Mouse (Mus musculus): ENCODE measurements around the gene Rag2.

Rag2 gene

GRCm38 (mm10) chr2:101624526-101624925 lies at the start of gene Rag2:
TSS of gene Rag2 (plus strand) at chr2:101624718.
- no peak for DNase-seq

DNA sequence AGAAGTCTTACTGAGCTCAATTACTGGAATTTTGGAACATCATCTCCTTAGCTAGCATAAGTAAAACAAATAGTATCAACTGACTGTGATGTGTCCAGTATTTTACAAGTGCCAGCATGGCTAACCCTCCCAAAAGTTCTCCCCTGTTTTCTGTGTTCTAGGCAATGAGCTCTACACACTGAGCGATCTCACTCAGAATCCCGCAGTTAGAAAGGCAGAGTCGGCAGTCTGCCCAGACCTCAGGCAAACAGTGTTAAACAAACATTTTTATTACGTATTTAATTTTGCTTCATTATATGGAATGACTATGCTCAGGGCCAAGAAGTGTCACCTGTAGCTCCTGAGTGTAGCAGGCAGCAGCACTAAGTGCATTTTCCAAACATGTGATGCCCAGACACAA lies 47.3 kb upstream of the Rag2 start:
- DNase-seq, result peak; percentile 52

- peak; percentile 21 for DNase-seq
These were observed 44.5 kb upstream of the Rag2 start for GRCm38 (mm10) chr2:101580027-101580426.

DNA sequence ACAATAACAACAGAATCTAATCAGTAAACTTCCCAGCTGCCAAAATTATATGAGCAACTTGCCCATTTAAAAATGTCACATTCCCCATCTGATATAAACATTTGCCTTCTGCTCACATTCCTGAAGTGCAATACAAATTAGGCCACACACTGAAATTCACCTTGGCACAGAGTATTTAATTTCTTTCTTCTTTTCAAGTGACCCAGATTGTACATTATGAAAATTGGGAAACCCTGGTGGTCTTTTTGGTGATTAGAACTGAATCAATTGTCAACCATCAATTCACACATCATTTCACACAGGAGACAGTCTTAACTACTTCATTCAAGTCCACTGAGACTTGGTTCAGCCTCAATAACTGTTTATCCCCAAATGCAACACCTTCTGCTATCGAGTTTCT lies 44.1 kb upstream of the Rag2 start:
- no peak for DNase-seq

DNA sequence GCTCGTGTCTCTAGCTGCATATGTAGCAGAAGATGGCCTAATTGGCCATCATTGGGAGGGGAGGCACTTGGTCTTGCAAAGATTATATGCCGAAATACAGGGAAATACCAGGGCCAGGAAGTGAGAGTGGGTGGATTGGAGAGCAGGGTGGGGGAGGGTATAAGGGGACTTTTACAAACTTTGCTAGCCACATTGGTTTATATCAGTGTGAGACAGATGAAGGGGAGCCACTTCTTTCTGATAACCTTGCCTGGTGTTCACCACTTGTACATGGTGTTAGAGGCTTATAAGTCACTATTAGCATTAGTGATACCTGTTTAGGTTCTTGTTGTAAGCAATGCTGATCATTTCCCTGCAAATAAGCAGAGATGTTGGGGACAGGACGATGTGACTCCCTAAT lies 43.5 kb upstream of the Rag2 start:
- peak; percentile 39 for DNase-seq

- peak; percentile 80 for DNase-seq
These were observed 43.1 kb upstream of the Rag2 start for GRCm38 (mm10) chr2:101581418-101581817.

DNA sequence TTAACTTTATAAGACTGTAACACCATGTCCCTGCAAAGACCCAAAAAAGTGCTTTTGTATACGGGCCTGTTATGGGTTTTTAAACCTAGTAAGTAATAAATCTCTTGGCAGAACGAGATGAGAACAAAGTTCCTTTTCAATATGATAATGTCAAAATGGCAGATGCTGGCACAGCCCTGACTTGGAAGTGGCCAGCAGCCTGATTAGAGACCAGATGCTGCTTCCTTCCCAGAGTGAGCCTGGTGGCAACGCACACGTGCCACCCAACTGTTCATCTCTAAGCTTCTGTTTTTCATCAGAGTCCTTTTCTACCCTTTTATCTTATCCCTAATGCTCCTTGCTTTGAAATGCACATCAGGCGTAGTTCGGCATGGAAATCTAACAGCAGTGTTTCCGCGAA lies 33.2 kb upstream of the Rag2 start:
- peak; percentile 27 for DNase-seq

DNA sequence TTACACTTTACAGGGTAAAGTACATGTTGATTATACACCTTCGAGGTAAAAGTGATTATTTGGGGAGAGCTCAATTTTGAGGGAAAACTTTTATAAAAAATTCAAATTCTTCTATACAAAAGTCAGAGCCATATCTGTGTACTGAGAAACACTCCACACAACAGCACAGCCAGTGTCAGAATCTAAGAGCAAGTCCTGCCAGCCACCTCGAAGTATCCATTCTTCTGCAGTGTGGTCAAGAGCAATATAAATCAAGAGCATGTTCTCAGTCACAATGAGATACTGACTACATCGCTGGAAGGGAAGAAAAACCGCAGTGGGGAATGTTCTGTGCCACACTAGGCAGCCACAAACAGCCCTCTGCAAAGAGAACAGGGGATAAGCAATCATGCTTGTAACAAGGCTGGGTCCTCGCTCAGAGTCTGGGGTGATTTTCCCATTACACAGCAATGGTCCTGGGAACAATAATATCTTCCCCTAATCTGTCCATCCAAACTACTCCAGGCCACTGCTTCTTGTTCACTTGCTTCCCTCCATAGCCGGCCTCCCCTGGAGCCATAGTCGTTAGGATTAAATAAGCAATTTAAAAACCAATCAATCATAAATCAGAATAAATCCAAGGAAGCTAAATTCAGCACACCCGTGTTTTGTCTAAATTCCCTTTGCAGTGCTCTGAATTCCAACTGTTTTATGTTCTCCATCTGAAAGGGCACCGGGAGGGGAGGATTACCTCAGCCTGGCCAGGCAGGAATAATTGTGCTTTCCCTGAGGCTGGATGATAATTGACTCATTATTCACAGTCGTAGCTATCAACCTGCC lies 32.3 kb upstream of the Rag2 start:
- peak; percentile 40 for DNase-seq

DNA sequence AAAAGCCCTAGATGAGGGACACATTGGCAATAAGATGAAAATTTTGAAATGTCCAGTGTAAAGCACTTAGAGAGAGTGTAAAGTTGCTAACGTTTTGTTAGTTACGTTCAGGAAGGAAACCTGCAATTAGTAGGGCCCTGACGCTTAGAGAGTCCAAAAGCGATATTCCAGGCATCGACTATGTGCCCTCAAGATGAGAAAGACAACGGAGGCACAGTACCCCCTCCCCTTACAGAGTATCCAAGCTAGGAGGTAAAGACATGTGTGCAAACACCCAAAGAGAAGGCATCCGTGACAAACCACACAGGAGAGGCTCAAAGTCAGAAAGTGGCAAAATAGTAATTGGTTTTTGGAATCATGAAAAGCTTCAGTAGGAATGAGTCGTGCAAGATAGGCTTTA lies 31.6 kb upstream of the Rag2 start:
- DNase-seq, result peak; percentile 16

- DNase-seq, result peak; percentile 68
These were observed 29.8 kb upstream of the Rag2 start for GRCm38 (mm10) chr2:101594681-101595080.

- no peak for DNase-seq
These were observed 27.3 kb upstream of the Rag2 start for GRCm38 (mm10) chr2:101597186-101597585.

DNA sequence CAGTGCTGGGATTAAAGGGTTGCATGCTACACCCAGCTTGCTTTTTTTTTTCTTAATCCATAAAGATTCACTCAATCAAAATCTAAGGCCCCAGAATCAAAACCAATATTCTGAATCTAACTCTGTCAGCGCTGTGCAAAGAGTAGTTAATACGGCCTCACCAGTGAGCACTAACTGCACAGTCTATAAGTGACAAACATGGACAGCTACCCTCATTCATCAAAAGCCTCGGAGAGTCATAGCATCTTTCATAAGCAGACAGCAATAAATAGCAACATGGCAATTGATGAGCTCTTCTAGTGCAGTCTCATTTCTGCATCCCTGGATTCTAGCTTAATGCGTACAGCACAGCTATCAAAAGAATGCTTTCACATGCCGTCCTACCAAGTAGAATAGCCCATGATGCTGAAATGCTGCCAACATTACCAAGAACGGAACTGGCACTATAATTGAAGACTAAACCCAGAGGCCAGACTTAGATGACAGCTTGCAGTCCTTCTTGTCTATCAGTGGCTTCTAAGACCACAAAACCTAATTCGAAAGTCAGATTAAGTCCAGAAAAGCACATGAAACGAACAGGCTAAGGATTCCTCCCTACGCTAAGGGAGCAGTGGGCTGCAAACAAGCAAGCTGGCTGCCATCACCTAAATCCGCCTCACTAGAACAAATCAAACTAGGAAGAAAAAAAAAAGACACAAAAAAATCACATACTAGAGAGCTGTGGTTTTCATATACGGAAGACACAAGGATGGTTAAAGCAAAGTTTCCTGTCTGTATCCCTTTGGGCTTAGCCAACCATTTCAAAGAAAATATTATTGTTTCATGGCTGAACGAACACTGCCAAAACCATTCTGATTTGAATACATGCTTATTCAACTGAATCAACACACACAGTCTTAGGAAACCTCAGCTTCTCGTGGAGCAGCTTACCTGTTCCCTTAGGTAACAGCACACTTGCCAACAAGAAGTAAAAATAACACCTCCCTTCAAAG lies 26.0 kb upstream of the Rag2 start:
- peak; percentile 85 for DNase-seq

- DNase-seq, result peak; percentile 92
These were observed 23.8 kb upstream of the Rag2 start for GRCm38 (mm10) chr2:101600703-101601102.

DNA sequence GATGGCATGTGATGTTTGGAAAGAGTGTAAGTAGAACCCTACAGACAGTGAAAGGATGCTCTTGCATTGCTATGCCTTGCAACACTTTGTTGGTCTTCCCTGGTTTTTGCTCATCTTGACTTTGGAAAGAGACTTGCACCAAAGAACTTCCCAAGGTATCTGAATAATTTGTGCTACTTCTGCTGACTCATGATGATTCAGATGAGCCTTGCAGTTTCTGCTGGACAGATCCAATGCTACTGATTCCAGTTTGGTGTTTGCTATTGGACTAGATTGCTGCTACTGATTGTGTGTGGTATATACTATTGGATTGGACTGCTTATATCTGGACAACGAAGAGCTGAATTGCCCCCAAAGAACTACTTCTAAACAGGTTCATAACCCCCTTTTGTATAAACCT lies 21.4 kb upstream of the Rag2 start:
- no peak for DNase-seq

DNA sequence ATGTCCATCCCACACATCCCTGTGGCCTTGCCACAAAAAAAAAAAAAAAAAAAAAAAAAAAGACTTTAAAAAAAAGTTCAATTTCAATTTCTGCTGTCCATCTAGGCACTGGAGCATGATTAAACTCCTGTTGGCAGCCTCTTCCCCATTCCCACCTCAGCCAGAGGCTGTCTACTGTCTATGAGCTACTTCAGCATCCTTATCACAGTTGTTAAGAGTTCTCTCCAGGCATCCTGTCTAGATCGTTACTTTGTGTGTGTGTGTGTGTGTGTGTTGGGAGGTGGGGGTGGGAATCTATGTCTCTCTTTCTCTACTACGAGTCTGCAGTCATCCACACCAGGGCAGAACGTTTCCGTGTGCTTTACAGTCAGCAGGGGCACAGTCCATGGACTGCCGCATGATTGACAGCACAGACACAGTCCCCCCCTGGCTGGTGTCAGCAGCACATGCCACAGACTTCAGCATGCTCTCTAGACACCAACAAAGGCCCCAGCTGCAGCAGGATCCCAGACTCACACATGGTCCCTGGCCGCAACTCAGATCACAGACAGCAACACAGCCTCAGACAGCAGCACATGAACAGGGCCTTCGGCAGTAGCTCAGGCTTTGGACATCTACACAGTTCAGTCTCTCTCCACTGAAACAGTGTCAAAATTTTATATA lies 16.2 kb upstream of the Rag2 start:
- DNase-seq, result no peak

GRCm38 (mm10) chr2:101610861-101611260 lies 13.7 kb upstream of the Rag2 start:
- DNase-seq, result no peak

DNA sequence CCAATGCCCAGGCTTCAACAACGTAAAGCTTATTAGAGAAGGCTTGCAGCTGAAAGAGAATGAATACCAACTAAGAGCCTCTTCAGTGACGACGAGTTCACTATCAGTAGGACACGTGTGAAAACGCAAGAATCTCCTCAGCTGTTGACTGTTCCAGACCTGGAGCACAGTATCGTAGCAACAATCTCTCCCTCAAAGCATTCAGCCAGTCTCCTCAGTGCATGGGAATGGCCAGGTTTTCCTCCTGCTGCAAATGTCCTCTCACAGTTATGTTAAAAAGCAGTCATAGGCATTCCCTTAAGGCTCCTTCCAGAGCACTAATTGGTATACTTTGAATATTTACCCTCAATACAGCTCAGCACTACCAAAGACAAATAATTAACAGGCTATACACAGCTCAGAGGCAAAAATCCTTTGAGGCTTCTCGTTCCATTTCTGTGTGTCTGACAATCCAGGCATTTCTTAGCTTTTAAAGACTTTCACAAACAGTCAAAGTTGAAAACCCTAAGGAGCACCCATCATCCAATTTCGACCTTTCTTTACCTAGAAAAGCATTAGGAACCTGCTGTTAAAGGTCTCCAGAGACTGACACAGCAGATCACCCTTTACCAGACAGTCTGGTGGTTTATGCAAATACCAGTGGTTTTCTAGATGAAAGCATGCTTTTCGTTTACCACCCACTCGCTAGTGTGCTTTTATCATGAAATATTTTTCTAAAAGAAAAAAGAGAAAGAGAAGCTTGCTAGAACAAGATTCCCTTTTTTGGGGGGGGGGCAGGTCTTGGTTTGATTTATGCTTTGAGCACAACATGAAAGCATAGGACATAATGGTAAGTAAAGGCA lies 8.8 kb upstream of the Rag2 start:
- no peak for DNase-seq

- DNase-seq, result no peak
These were observed 6.1 kb upstream of the Rag2 start for GRCm38 (mm10) chr2:101618373-101618772.

DNA sequence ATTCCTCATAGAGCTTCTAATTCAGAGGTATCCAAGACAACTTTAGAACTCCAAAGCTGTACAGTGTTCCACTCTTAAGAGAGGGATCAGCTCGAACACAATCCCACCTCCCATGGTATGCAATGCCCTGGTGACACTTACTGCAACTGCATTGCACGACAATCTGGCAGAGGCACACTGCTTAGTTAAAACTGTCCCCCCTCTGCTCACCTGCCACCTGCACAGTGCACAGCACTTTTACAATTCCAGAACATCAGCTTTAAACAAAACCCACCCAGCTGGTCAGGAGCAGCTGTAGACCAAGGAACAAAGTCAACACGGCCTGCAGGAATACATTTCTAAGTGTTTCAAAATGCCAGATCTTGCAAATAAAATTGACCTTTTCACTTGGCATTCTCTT lies 3.6 kb upstream of the Rag2 start:
- no peak for DNase-seq

GRCm38 (mm10) chr2:101621611-101622010 lies 2.9 kb upstream of the Rag2 start:
- DNase-seq, result no peak

- no peak for DNase-seq
These were observed 1.5 kb upstream of the Rag2 start for GRCm38 (mm10) chr2:101623042-101623441.

DNA sequence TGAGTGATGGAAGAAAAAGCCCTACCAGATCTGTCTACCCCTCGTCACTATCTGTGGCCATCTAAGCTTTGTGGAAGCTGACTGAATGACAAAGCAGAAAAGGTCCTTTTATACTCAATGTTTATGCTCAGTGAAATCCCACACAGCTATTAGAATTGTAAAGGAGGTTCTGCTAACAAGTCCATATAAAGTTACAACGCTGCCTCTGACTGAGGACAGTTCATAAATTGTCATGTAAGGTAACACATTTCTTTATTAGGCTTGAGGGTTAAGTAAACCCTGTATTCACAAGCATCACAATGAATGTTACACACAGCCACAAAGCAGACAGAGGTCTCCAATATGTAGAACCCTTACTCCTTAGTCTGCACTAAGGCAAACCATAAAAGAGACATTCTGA lies 507 bp upstream of the Rag2 start:
- DNase-seq, result no peak
